Mouse (Mus musculus): ENCODE data around the gene Sytl1.

DNA sequence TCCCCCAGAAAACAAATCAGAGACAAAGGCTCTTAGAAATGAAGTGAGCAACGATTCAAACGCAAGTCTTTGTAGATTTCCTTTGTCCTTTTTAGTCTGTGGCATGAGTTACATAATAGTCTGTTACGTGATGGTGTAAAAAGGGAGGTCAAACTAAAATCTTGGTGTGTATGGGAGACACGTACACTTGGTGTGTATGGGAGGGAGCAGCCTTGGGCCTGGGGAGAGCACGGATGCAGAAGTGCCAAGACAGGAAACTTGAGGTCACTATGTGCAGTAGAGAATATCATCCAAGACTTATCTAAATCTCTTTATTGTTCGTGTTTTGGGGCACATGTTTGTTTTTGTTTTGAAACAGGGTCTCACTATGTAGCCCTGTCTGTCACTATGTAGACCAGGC lies 15.2 kb upstream of the Sytl1 start:
- TF ChIP-seq POLR2A (IDR thresholded peaks at IDR 0.05; ENCODE audit: insufficient read length, low read depth) (no peak), POLR2AphosphoS2 (IDR thresholded peaks at IDR 0.05; ENCODE audit: insufficient read length, low read depth) (no peak), MYOG (IDR thresholded peaks at IDR 0.05; ENCODE audit: control insufficient read depth in 1 of 3, insufficient read depth in 1 of 3, insufficient read length in 2 of 3, low read depth in 2 of 3) (no peak), MYOD1 (IDR thresholded peaks at IDR 0.05; ENCODE audit: control insufficient read depth in 1 of 3, insufficient read length in 2 of 3, low read depth in 2 of 3) (no peak)
